Mouse (Mus musculus) kidney, adult 8-10 months (tissue): ENCODE data around the gene Olfr487.
"Not testable (repeated sequence)": the region's sequence is repeated elsewhere in the genome, so short reads cannot be mapped to it uniquely, and the experiment has no call there.

Experiments
- DNase-seq, 2 experiments: peaks; one replicate each; pipeline ENCODE4 v3.0.0; 2022

The Olfr487 gene

GRCm38 (mm10) chr7:108214536-108214935 is at the start of gene Olfr487:
Gene Olfr487 (minus strand): TSS chr7:108214636.
- DNase-seq = not testable (repeated sequence)

DNA sequence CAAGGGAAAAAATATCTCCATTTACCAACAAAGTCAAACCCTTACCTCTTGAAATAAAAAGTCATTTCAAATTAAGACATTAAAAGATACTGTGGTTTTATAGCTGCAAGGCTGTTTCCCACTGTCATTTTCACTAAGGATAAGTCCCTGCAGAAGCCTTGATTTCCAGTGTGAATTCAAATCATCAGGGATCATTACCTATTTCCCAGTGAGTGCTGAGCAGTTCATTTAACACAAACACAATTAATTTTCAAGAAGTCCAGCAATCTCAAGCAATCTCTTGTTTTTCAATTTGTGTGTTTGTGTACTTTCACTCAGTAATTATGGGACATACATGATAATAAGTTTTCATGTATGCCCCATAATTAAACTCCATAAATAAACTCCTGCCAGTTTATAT is 43.8 kb upstream of the Olfr487 start, which contains the start of gene Olfr488:
Olfr488 (minus strand) TSS at position 101 of the 400 bp plus-strand sequence.
- DNase-seq = no peak

GRCm38 (mm10) chr7:108233551-108233950 is 19.1 kb upstream of the Olfr487 start:
- DNase-seq = no peak

GRCm38 (mm10) chr7:108196938-108197337 is 17.5 kb downstream of the Olfr487 start:
- no peak for DNase-seq

- DNase-seq = not testable (repeated sequence)
Observed at GRCm38 (mm10) chr7:108196337-108196736, 18.1 kb downstream of the Olfr487 start.

GRCm38 (mm10) chr7:108192714-108193113 is 21.7 kb downstream of the Olfr487 start:
- not testable (repeated sequence) for DNase-seq

- DNase-seq = not testable (repeated sequence)
Observed at GRCm38 (mm10) chr7:108191196-108191595, 23.2 kb downstream of the Olfr487 start.

GRCm38 (mm10) chr7:108185237-108185636 is 29.2 kb downstream of the Olfr487 start:
- not testable (repeated sequence) for DNase-seq

DNA sequence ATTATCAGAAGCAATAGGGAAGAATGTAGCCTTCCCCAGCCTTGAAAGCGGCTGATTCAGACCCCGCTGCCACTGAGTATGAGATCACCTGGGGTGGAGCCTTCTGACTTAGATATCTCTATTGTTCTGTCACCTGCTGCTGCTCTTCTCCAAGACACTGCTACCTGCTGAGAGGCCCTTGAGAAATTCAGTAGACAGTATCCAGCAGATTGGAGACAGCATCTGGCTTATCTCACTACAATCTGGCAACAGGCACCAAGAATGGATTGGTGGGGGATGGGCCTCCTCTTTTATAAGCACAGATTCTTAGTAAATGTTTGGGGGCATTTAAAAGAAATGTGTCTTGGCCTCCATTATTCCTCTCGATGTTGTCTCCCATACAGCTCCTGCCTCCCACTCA is 30.0 kb downstream of the Olfr487 start:
- DNase-seq = not testable (repeated sequence)

GRCm38 (mm10) chr7:108172642-108173041 is 41.8 kb downstream of the Olfr487 start, which contains the start of gene Olfr486:
Gene Olfr486 (minus strand): TSS chr7:108172742.
- DNase-seq = not testable (repeated sequence)

DNA sequence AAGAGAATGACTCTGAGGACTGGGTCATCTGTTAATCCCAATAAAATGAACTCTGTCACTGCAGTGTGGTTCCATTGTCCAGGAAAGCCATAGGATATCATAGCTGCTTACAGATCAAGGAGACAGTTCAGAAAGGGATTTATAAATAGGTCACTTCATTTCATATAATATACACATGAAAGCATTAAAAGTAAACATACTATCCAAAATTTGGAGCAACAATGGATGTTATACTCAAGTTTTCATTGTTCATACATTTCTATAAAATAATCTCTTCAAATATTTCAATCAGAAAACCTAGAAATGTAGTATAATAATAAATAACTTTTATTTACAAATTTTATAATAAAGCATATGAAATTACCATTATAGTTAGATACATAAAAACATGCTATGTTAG is 54.7 kb downstream of the Olfr487 start, which contains the start of gene Olfr485:
Olfr485 (minus strand) TSS at position 101 of the 400 bp plus-strand sequence.
- no peak for DNase-seq
